Mouse (Mus musculus): ENCODE measurements around the gene Lmntd2. TPM values are rescaled to one million over a fixed set of nuclear protein-coding genes. Genes with fewer than 3 reads are reported as not detected.

Lmntd2 gene
- total RNA-seq, 2 experiments from 2014 or later = not detected

Small RNAs within 50 kb of the gene (microRNA-seq; reads per million reads assigned to microRNA genes)
- gene Mir210 = 65.8 to 504 reads per million in 2 experiments

Other genes with a start within 250 kb of the Lmntd2 start
- 1 to 10 TPM; 3.1 to 4.2 TPM for gene Ifitm1, start 246.9 kb downstream of the Lmntd2 start, total RNA-seq (2021)
- gene Ifitm3, start 203.3 kb downstream of the Lmntd2 start, total RNA-seq (2021) = 10 to 100 TPM; 95.6 to 96.3 TPM
- gene Ifitm6, start 196.2 kb downstream of the Lmntd2 start, total RNA-seq (2021) = 1 to 10 TPM in 1 of 2 experiments, under 1 TPM in 1; 0.34 to 1.1 TPM
- gene Gm17387, start 184.9 kb downstream of the Lmntd2 start, total RNA-seq (2021) = not detected
- gene B4galnt4, start 153.0 kb downstream of the Lmntd2 start, total RNA-seq (2021) = under 1 TPM; 0.07 to 0.14 TPM
- under 1 TPM; 0.43 to 0.95 TPM for gene Pkp3, start 135.9 kb downstream of the Lmntd2 start, total RNA-seq (2021)
- gene Sigirr, start 113.5 kb downstream of the Lmntd2 start, total RNA-seq (2021) = 1 to 10 TPM; 8.0 to 8.1 TPM
- under 1 TPM; 0.10 to 0.29 TPM for gene Ano9, start 96.3 kb downstream of the Lmntd2 start, total RNA-seq (2021)
- 10 to 100 TPM; 35.9 to 38.7 TPM for gene Ptdss2, start 91.7 kb downstream of the Lmntd2 start, total RNA-seq (2021)
- 10 to 100 TPM; 60.8 to 70.2 TPM for gene Rnh1, start 41.2 kb downstream of the Lmntd2 start, total RNA-seq (2021)
- 100 to 1,000 TPM; 101 to 104 TPM for gene Hras, start 20.1 kb downstream of the Lmntd2 start, total RNA-seq (2021)
- gene Lrrc56, start 19.9 kb downstream of the Lmntd2 start, total RNA-seq (2021) = 1 to 10 TPM; 2.6 to 3.6 TPM
- gene Rassf7, start 1.8 kb upstream of the Lmntd2 start, total RNA-seq (2021) = 1 to 10 TPM; 1.2 to 1.5 TPM
- 10 to 100 TPM; 43.4 to 44.3 TPM for gene Phrf1, start 14.7 kb upstream of the Lmntd2 start, total RNA-seq (2021)
- gene Irf7, start 52.4 kb upstream of the Lmntd2 start, total RNA-seq (2021) = 1 to 10 TPM; 1.6 to 1.7 TPM
- not detected for gene Cdhr5, start 62.7 kb upstream of the Lmntd2 start, total RNA-seq (2021)
- not detected for gene Sct, start 65.1 kb upstream of the Lmntd2 start, total RNA-seq (2021)
- gene Drd4, start 77.9 kb upstream of the Lmntd2 start, total RNA-seq (2021) = not detected
- 10 to 100 TPM; 20.0 to 22.1 TPM for gene Deaf1, start 113.6 kb upstream of the Lmntd2 start, total RNA-seq (2021)
- gene Tmem80, start 113.7 kb upstream of the Lmntd2 start, total RNA-seq (2021) = 10 to 100 TPM; 13.6 to 16.1 TPM
- 1 to 10 TPM; 2.7 to 3.0 TPM for gene Eps8l2, start 124.8 kb upstream of the Lmntd2 start, total RNA-seq (2021)
- gene Taldo1, start 178.1 kb upstream of the Lmntd2 start, total RNA-seq (2021) = 100 to 1,000 TPM; 125 to 126 TPM
- 10 to 100 TPM; 12.5 to 13.3 TPM for gene Gatd1, start 200.1 kb upstream of the Lmntd2 start, total RNA-seq (2021)
- 1 to 10 TPM; 1.5 to 1.7 TPM for gene Cend1, start 215.4 kb upstream of the Lmntd2 start, total RNA-seq (2021)
- 10 to 100 TPM; 65.5 to 67.6 TPM for gene Slc25a22, start 223.8 kb upstream of the Lmntd2 start, total RNA-seq (2021)
- gene Pidd1, start 229.9 kb upstream of the Lmntd2 start, total RNA-seq (2021) = 1 to 10 TPM; 1.1 to 1.2 TPM
- gene Rplp2, start 233.3 kb upstream of the Lmntd2 start, total RNA-seq (2021) = 100 to 1,000 TPM; 876 to 946 TPM
- gene Pnpla2, start 241.1 kb upstream of the Lmntd2 start, total RNA-seq (2021) = 100 to 1,000 TPM; 351 to 430 TPM
- 10 to 100 TPM; 25.2 to 27.9 TPM for gene Cracr2b, start 247.0 kb upstream of the Lmntd2 start, total RNA-seq (2021)

All from heart, postnatal 14 days (tissue).